Mouse (Mus musculus): ENCODE data around the gene Spata21. TPM values are rescaled to one million over a fixed set of nuclear protein-coding genes. Genes with fewer than 3 reads are reported as not detected.

The Spata21 gene
- polyA plus RNA-seq, 1 experiment from 2014 or later = 0.17 TPM

GRCm38 (mm10) chr4:141149116-141149515 is 61.0 kb downstream of the Spata21 start:
- DNase-seq (ENCODE audit: low spot score) = no peak

GRCm38 (mm10) chr4:141157485-141157884 is 69.4 kb downstream of the Spata21 start:
- DNase-seq (ENCODE audit: low spot score) = peak; percentile 13

- DNase-seq (ENCODE audit: low spot score) = no peak
These were observed 70.5 kb downstream of the Spata21 start for GRCm38 (mm10) chr4:141158609-141159008.

- no peak for DNase-seq (ENCODE audit: low spot score)
These were observed 71.0 kb downstream of the Spata21 start for GRCm38 (mm10) chr4:141159093-141159492.

GRCm38 (mm10) chr4:141159666-141160065 is 71.5 kb downstream of the Spata21 start:
- DNase-seq (ENCODE audit: low spot score) = no peak

- DNase-seq (ENCODE audit: low spot score) = no peak
These were observed 72.1 kb downstream of the Spata21 start for GRCm38 (mm10) chr4:141160193-141160592.

- DNase-seq (ENCODE audit: low spot score) = no peak
These were observed 73.6 kb downstream of the Spata21 start for GRCm38 (mm10) chr4:141161699-141162208.

Other genes starting within 250 kb of the Spata21 start
- gene Padi1, start 242.6 kb upstream of the Spata21 start, polyA plus RNA-seq (2015; fragmentation: Nextera tagmentation; extraction: Ambion mirVana) = 0.41 and 0.64 TPM in 2 replicates
- 13.6 and 14.8 TPM in 2 replicates for gene Padi2, start 182.0 kb upstream of the Spata21 start, polyA plus RNA-seq (2015; fragmentation: Nextera tagmentation; extraction: Ambion mirVana)
- gene Sdhb, start 127.1 kb upstream of the Spata21 start, polyA plus RNA-seq (2015; fragmentation: Nextera tagmentation; extraction: Ambion mirVana) = 434 and 468 TPM in 2 replicates
- 39.0 and 41.8 TPM in 2 replicates for gene Atp13a2, start 101.5 kb upstream of the Spata21 start, polyA plus RNA-seq (2015; fragmentation: Nextera tagmentation; extraction: Ambion mirVana)
- gene Mfap2, start 77.9 kb upstream of the Spata21 start, polyA plus RNA-seq (2015; fragmentation: Nextera tagmentation; extraction: Ambion mirVana) = 24.4 and 32.8 TPM in 2 replicates
- 1.9 and 2.1 TPM in 2 replicates for gene Crocc, start 27.8 kb upstream of the Spata21 start, polyA plus RNA-seq (2015; fragmentation: Nextera tagmentation; extraction: Ambion mirVana)
- 93.7 and 103 TPM in 2 replicates for gene Necap2, start 10.0 kb upstream of the Spata21 start, polyA plus RNA-seq (2015; fragmentation: Nextera tagmentation; extraction: Ambion mirVana)
- 32.6 and 35.4 TPM in 2 replicates for gene Szrd1, start 51.4 kb downstream of the Spata21 start, polyA plus RNA-seq (2015; fragmentation: Nextera tagmentation; extraction: Ambion mirVana)
- 19.7 and 22.2 TPM in 2 replicates for gene Fbxo42, start 59.6 kb downstream of the Spata21 start, polyA plus RNA-seq (2015; fragmentation: Nextera tagmentation; extraction: Ambion mirVana)
- gene Rsg1, start 125.6 kb downstream of the Spata21 start, polyA plus RNA-seq (2015; fragmentation: Nextera tagmentation; extraction: Ambion mirVana) = 2.7 and 3.4 TPM in 2 replicates
- 0.29 and 0.39 TPM in 2 replicates for gene Arhgef19, start 151.2 kb downstream of the Spata21 start, polyA plus RNA-seq (2015; fragmentation: Nextera tagmentation; extraction: Ambion mirVana)
- gene Epha2, start 212.9 kb downstream of the Spata21 start, polyA plus RNA-seq (2015; fragmentation: Nextera tagmentation; extraction: Ambion mirVana) = 0.55 and 0.58 TPM in 2 replicates

Measured in thymus, postnatal 0 days (tissue).